Mouse (Mus musculus) lung, adult 18-20 months (tissue): ENCODE data around the gene Gm20388.
A peak's percentile ranks its signal among the peaks of the same experiment; 100 is the strongest.

Source experiments
- DNase-seq, 2 experiments: peaks; one replicate each; pipeline ENCODE4 v3.0.0; 2022; ENCODE audit warnings: mixed read lengths in 2 of 2

Gene Gm20388

GRCm38 (mm10) chr8:122174133-122174930 is 2263.7 kb downstream of the Gm20388 start:
- peak; percentile 14 to 35 for DNase-seq

- DNase-seq, result no peak
Observed at GRCm38 (mm10) chr8:122178392-122178890, 2267.8 kb downstream of the Gm20388 start.

- no peak for DNase-seq
Observed at GRCm38 (mm10) chr8:122179354-122179753, 2268.7 kb downstream of the Gm20388 start.

GRCm38 (mm10) chr8:122180116-122180515 is 2269.5 kb downstream of the Gm20388 start:
- no peak for DNase-seq

- no peak for DNase-seq
Observed at GRCm38 (mm10) chr8:122181414-122181813, 2270.8 kb downstream of the Gm20388 start.

GRCm38 (mm10) chr8:122181991-122182390 is 2271.3 kb downstream of the Gm20388 start:
- no peak for DNase-seq

- no peak for DNase-seq
Observed at GRCm38 (mm10) chr8:122186363-122186974, 2275.8 kb downstream of the Gm20388 start.

GRCm38 (mm10) chr8:122187271-122187670 is 2276.6 kb downstream of the Gm20388 start:
- no peak for DNase-seq

GRCm38 (mm10) chr8:122190349-122191053 is 2279.9 kb downstream of the Gm20388 start:
- DNase-seq, result peak; percentile 28 to 47

GRCm38 (mm10) chr8:122191054-122191376 is 2280.4 kb downstream of the Gm20388 start:
- DNase-seq, result no peak

GRCm38 (mm10) chr8:122192771-122193170 is 2282.1 kb downstream of the Gm20388 start:
- DNase-seq, result no peak

- no peak for DNase-seq
Observed at GRCm38 (mm10) chr8:122193521-122193920, 2282.9 kb downstream of the Gm20388 start.

- peak; percentile 10 to 19 for DNase-seq
Observed at GRCm38 (mm10) chr8:122194396-122194795, 2283.8 kb downstream of the Gm20388 start.

- DNase-seq, result no peak
Observed at GRCm38 (mm10) chr8:122197342-122197741, 2286.7 kb downstream of the Gm20388 start.

GRCm38 (mm10) chr8:122198378-122199025 is 2287.9 kb downstream of the Gm20388 start:
- DNase-seq, result no peak

GRCm38 (mm10) chr8:122199191-122199590 is 2288.6 kb downstream of the Gm20388 start:
- no peak for DNase-seq

- DNase-seq, result no peak
Observed at GRCm38 (mm10) chr8:122199841-122200240, 2289.2 kb downstream of the Gm20388 start.

GRCm38 (mm10) chr8:122211591-122211990 is 2300.9 kb downstream of the Gm20388 start:
- no peak for DNase-seq

GRCm38 (mm10) chr8:122215630-122216029 is 2305.0 kb downstream of the Gm20388 start:
- no peak for DNase-seq

GRCm38 (mm10) chr8:122216433-122216832 is 2305.8 kb downstream of the Gm20388 start:
- DNase-seq, result no peak

- DNase-seq, result no peak
Observed at GRCm38 (mm10) chr8:122217456-122218177, 2307.0 kb downstream of the Gm20388 start.

GRCm38 (mm10) chr8:122223976-122224649 is 2313.5 kb downstream of the Gm20388 start:
- DNase-seq, result no peak
